Mouse (Mus musculus): ENCODE data around the gene Rhov. TPM values are rescaled to one million over a fixed set of nuclear protein-coding genes. Genes with fewer than 3 reads are reported as not detected.

Gene Rhov
- total RNA-seq, 1 experiment, result 1.9 TPM

DNA sequence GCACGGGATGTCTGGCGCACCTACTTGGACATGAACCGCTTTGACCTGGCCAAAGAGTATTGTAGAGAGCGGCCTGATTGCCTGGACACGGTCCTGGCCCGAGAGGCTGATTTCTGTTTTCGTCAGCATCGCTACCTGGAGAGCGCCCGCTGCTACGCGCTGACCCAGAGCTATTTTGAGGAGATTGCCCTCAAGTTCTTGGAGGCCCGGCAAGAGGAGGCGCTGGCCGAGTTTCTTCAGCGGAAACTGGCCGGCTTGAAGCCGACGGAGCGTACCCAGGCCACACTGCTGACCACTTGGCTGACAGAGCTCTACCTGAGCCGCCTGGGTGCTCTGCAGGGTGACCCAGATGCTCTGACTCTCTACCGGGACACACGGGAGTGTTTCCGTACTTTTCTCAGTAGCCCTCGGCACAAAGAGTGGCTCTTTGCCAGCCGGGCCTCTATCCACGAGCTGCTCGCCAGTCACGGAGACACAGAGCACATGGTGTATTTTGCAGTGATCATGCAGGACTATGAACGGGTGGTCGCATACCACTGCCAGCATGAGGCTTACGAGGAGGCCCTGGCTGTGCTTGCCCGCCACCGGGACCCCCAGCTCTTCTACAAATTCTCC is 22.8 kb upstream of the Rhov start:
- in situ Hi-C loops (cut with MboI; ENCODE audit: low sequenced_read_pairs in 2 of 2, unreplicated experiment in 2 of 2), result loop anchor here in 1 of 2 experiments (10.0 kb wide), 1 partner anchor 221 kb away; no protein-coding TSS in a partner anchor

DNA sequence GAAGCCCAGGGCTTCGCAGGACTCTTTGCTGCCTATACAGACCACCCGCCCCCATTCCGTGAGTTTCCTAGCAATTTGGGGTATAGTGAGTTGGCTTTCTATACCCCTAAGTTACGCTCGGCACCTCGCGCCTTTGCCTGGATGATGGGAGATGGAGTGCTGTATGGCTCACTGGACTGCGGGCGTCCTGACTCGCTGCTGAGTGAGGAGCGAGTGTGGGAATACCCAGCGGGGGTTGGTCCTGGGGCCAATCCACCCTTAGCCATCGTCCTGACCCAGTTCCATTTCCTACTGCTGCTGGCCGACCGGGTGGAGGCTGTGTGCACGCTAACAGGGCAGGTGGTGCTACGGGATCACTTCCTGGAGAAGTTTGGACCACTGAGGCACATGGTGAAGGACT is 22.2 kb upstream of the Rhov start:
- in situ Hi-C loops (cut with MboI; ENCODE audit: low sequenced_read_pairs in 2 of 2, unreplicated experiment in 2 of 2), result loop anchor here in 1 of 2 experiments (10.0 kb wide), 1 partner anchor 221 kb away; no protein-coding TSS in a partner anchor
- no peak for DNase-seq (ENCODE audit: low read depth, low spot score)
- no peak for TF ChIP-seq CHD2 (IDR thresholded peaks at IDR 0.05; ENCODE audit: low read depth, low read length)
- no peak for TF ChIP-seq ZNF384 (IDR thresholded peaks at IDR 0.05; ENCODE audit: low read depth, low read length)
- no peak for TF ChIP-seq MAFK (IDR thresholded peaks at IDR 0.05; ENCODE audit: insufficient read depth, low read depth, low read length)
- no peak for TF ChIP-seq HCFC1 (IDR thresholded peaks at IDR 0.05; ENCODE audit: borderline replicate concordance, insufficient read depth, low read length)
- TF ChIP-seq ZC3H11A (IDR thresholded peaks at IDR 0.05; ENCODE audit: borderline replicate concordance, low read depth, low read length), result no peak
- peak overlapping the region; percentile 2 to 52 for H3K4me3 ChIP-seq (ENCODE audit: insufficient read depth in 1 of 2, low read depth in 1 of 2, low read length in 2 of 2, poor library complexity in 1 of 2, severe bottlenecking in 1 of 2)
- H3K36me3 ChIP-seq (ENCODE audit: control insufficient read depth, insufficient read depth, low read length, poor library complexity, severe bottlenecking), result peaks cover 35% of the 10 kb centered on the region; the same call in 1 of the 2 replicates
- H3K9me3 ChIP-seq (ENCODE audit: control insufficient read depth, insufficient read depth, low read depth, low read length), result no peaks in the 10 kb centered on the region
- H3K9ac ChIP-seq (ENCODE audit: insufficient read depth, low read depth, low read length, poor library complexity, severe bottlenecking), result peak overlapping the region; percentile 25; the same call in 1 of the 2 replicates
- H3K27ac ChIP-seq (ENCODE audit: insufficient read depth, low read depth, low read length, poor library complexity, severe bottlenecking), result no peak overlapping the region
- H3K4me1 ChIP-seq (ENCODE audit: control insufficient read depth in 2 of 2, insufficient read depth in 2 of 2, low read length in 2 of 2, poor library complexity in 1 of 2), result peaks cover 0 to 13% of the 10 kb centered on the region in 2 experiments; a peak in 1 of 4 replicates

More for the DNA sequence above, 22.8 kb upstream of the Rhov start:
- peaks cover 0 to 13% of the 10 kb centered on the region in 2 experiments; a peak in 1 of 4 replicates for H3K4me1 ChIP-seq (ENCODE audit: control insufficient read depth in 2 of 2, insufficient read depth in 2 of 2, low read length in 2 of 2, poor library complexity in 1 of 2)
- peaks cover 39% of the 10 kb centered on the region; the same call in 1 of the 2 replicates for H3K36me3 ChIP-seq (ENCODE audit: control insufficient read depth, insufficient read depth, low read length, poor library complexity, severe bottlenecking)
- H3K9ac ChIP-seq (ENCODE audit: insufficient read depth, low read depth, low read length, poor library complexity, severe bottlenecking), result peak overlapping the region; percentile 25
- no peak for DNase-seq (ENCODE audit: low read depth, low spot score)
- H3K27ac ChIP-seq (ENCODE audit: insufficient read depth, low read depth, low read length, poor library complexity, severe bottlenecking), result no peak overlapping the region
- H3K9me3 ChIP-seq (ENCODE audit: control insufficient read depth, insufficient read depth, low read depth, low read length), result no peaks in the 10 kb centered on the region
- TF ChIP-seq MAFK (IDR thresholded peaks at IDR 0.05; ENCODE audit: insufficient read depth, low read depth, low read length) (no peak), HCFC1 (IDR thresholded peaks at IDR 0.05; ENCODE audit: borderline replicate concordance, insufficient read depth, low read length) (no peak), ZNF384 (IDR thresholded peaks at IDR 0.05; ENCODE audit: low read depth, low read length) (no peak), ZC3H11A (IDR thresholded peaks at IDR 0.05; ENCODE audit: borderline replicate concordance, low read depth, low read length) (no peak)
- H3K4me3 ChIP-seq (ENCODE audit: insufficient read depth in 1 of 2, low read depth in 1 of 2, low read length in 2 of 2, poor library complexity in 1 of 2, severe bottlenecking in 1 of 2), result peak overlapping the region; percentile 38 to 52; a peak in 3 of 4 replicates

DNA sequence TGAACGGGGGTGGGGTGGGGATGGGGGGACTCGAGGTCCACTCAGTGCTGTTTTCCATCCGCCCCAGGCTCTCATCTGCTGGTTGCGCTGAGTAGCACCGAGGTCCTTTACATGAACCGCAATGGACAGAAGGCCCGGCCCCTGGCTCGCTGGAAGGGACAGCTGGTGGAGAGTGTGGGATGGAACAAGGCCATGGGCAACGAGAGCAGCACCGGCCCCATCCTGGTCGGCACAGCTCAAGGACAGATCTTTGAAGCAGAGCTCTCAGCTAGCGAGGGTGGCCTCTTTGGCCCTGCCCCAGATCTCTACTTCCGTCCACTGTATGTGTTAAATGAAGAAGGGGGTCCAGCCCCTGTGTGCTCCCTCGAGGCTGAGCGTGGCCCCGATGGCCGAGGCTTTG is 21.8 kb upstream of the Rhov start:
- Histone ChIP-seq H3K9ac (ENCODE audit: insufficient read depth, low read depth, low read length, poor library complexity, severe bottlenecking) (no peak overlapping the region), H3K9me3 (ENCODE audit: control insufficient read depth, insufficient read depth, low read depth, low read length) (no peaks in the 10 kb centered on the region), H3K4me3 (ENCODE audit: insufficient read depth in 1 of 2, low read depth in 1 of 2, low read length in 2 of 2, poor library complexity in 1 of 2, severe bottlenecking in 1 of 2) (peak overlapping the region; percentile 2 to 52; a peak in 2 of 4 replicates), H3K27ac (ENCODE audit: insufficient read depth, low read depth, low read length, poor library complexity, severe bottlenecking) (no peak overlapping the region), H3K4me1 (ENCODE audit: control insufficient read depth in 2 of 2, insufficient read depth in 2 of 2, low read length in 2 of 2, poor library complexity in 1 of 2) (peaks cover 0 to 13% of the 10 kb centered on the region in 2 experiments; a peak in 1 of 4 replicates), H3K36me3 (ENCODE audit: control insufficient read depth, insufficient read depth, low read length, poor library complexity, severe bottlenecking) (peaks cover 33% of the 10 kb centered on the region; the same call in 1 of the 2 replicates)
- in situ Hi-C loops (cut with MboI; ENCODE audit: low sequenced_read_pairs in 2 of 2, unreplicated experiment in 2 of 2), result loop anchor here in 1 of 2 experiments (10.0 kb wide), 1 partner anchor 222 kb away; no protein-coding TSS in a partner anchor
- DNase-seq (ENCODE audit: low read depth, low spot score), result no peak
- TF ChIP-seq ZC3H11A (IDR thresholded peaks at IDR 0.05; ENCODE audit: borderline replicate concordance, low read depth, low read length) (no peak), MAFK (IDR thresholded peaks at IDR 0.05; ENCODE audit: insufficient read depth, low read depth, low read length) (no peak), ZNF384 (IDR thresholded peaks at IDR 0.05; ENCODE audit: low read depth, low read length) (no peak), CHD2 (IDR thresholded peaks at IDR 0.05; ENCODE audit: low read depth, low read length) (no peak), HCFC1 (IDR thresholded peaks at IDR 0.05; ENCODE audit: borderline replicate concordance, insufficient read depth, low read length) (no peak)

DNA sequence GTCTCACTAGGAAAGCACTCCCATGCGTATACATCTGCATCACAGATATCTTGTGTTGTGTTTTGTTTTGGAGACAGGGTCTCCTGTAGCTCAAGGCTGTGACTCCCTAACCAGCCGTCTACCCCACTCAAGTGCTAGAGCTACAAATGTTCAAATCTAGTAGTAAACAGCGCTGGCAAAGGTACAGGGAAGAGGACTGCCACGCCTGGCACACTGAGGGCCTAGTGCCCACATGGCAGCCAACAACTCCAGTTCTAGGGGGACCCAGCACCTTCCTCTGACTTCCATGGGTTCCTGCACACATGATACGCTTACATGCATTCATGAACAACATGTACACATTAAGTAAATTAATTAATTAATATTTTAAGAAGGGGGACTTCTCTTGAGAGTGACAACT is 21.2 kb upstream of the Rhov start:
- H3K27ac ChIP-seq (ENCODE audit: insufficient read depth, low read depth, low read length, poor library complexity, severe bottlenecking), result no peak overlapping the region
- H3K9ac ChIP-seq (ENCODE audit: insufficient read depth, low read depth, low read length, poor library complexity, severe bottlenecking), result no peak overlapping the region
- peaks cover 28% of the 10 kb centered on the region; the same call in 1 of the 2 replicates for H3K36me3 ChIP-seq (ENCODE audit: control insufficient read depth, insufficient read depth, low read length, poor library complexity, severe bottlenecking)
- H3K9me3 ChIP-seq (ENCODE audit: control insufficient read depth, insufficient read depth, low read depth, low read length), result no peaks in the 10 kb centered on the region
- no peak overlapping the region for H3K4me3 ChIP-seq (ENCODE audit: insufficient read depth in 1 of 2, low read depth in 1 of 2, low read length in 2 of 2, poor library complexity in 1 of 2, severe bottlenecking in 1 of 2)
- in situ Hi-C loops (cut with MboI; ENCODE audit: low sequenced_read_pairs in 2 of 2, unreplicated experiment in 2 of 2), result loop anchor here in 1 of 2 experiments (10.0 kb wide), 1 partner anchor 223 kb away; no protein-coding TSS in a partner anchor
- DNase-seq (ENCODE audit: low read depth, low spot score), result no peak
- H3K4me1 ChIP-seq (ENCODE audit: control insufficient read depth in 2 of 2, insufficient read depth in 2 of 2, low read length in 2 of 2, poor library complexity in 1 of 2), result peaks cover 0 to 15% of the 10 kb centered on the region in 2 experiments; a peak in 1 of 4 replicates
- no peak for TF ChIP-seq ZC3H11A (IDR thresholded peaks at IDR 0.05; ENCODE audit: borderline replicate concordance, low read depth, low read length)
- no peak for TF ChIP-seq HCFC1 (IDR thresholded peaks at IDR 0.05; ENCODE audit: borderline replicate concordance, insufficient read depth, low read length)
- no peak for TF ChIP-seq CHD2 (IDR thresholded peaks at IDR 0.05; ENCODE audit: low read depth, low read length)
- no peak for TF ChIP-seq ZNF384 (IDR thresholded peaks at IDR 0.05; ENCODE audit: low read depth, low read length)
- TF ChIP-seq MAFK (IDR thresholded peaks at IDR 0.05; ENCODE audit: insufficient read depth, low read depth, low read length), result no peak

All from ES-E14 (cell line).